Mouse (Mus musculus): ENCODE results near the gene Dis3l2.

Gene Dis3l2

DNA sequence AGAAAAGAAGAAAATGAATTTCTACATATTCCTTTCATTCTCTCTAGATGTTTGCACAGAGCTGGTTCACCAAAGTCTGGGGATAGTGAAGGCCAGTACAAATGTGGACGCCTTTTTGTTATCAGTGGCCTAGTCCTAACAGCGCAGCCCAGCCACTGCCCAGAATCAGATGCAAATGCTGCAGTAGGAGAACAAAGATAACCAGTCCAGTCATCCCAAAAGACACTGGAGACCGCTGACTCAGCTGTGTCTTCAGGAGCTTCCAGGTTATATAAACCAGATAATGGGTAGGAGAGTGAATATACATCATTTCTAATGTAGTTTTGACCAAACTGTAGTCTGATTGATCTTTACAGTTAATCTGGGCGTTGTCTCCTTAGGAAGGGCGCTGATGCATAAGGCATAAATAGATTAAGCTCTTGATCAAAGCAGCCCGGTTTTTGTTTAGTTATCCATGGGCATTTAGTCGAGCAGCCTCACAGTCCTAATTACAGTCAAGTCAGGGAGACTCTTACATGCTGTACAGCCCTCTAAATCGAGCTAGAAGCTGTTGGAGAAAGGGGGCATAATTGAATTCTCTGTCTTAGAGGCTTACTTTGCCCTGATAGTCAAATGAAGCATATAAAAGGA, 212.9 kb downstream of the Dis3l2 start:
- DNase-seq: no peak

DNA sequence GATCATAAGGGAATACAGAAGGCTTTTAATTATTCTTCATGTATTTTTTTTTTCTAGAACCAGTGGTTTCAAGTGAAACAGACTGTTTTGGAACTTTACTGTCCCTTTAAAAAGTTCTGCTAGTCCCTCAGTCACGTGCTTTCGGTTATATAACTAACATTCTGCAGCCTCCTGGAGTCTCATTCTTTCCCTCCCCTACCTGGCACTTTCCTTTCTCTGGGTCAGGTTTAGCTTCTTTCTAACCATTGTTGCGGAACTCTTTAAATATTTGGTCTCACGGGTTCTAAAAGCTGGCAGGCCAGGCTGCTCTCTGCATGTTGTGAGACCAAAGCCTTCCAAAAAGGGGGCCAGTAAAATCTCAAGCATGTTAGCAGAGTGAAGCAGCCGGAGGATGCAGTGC, 222.2 kb downstream of the Dis3l2 start:
- DNase-seq: no peak

DNA sequence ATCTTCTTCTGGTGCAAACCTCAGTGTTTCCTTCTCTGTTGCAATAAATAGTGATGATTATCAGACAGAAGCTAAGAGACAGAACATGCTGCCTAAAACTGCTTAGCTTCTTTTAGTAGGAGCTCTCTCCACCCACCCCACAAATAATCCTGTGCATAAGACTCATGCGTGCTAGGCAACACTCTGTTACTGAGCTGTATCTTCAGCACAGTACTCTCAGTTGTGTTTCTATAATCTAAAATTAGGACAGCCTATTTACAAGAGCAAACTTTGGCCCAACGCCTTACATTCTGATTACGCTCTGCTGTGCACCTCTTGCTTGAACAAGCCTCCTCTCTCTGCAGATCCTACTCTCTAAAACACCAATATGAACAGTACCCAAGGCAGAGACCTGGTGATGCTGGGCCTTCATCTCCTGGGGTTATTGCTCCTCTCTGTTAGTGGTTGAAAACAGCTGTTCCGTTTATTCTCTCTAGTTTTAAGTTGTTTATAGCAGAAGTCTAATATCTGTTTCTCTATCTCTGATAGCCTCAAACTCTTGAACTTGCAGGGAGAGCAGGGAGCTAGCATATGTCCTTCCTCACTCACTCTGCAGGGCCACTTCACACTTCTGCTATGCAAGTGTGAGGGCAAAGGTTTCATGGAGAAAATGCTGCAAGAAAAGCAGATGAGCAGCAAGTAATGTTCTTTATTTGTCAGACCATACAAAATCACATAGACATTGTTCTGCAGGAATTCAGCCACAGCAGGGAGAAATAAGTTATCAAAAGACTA, 228.2 kb downstream of the Dis3l2 start:
- DNase-seq: no peak

DNA sequence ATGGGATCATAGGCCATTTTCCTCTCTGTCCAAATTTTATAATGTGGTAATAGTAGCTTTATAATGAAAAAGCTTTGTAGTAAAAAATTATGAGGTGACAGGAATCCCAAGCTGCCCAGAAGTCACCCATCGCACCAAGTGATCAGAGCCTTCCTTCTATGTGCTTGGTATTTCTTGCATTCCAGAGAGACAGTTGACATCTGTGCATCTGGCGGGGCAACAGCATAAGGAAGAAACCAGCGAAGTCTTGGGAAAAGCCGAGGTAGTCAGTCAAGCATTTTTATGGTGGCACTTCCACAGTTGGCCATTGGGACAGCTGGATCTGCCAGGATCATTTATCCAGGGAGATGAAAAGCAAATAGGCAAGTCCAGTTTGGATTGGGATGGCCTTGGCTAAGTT, 229.2 kb downstream of the Dis3l2 start:
- DNase-seq: no peak

DNA sequence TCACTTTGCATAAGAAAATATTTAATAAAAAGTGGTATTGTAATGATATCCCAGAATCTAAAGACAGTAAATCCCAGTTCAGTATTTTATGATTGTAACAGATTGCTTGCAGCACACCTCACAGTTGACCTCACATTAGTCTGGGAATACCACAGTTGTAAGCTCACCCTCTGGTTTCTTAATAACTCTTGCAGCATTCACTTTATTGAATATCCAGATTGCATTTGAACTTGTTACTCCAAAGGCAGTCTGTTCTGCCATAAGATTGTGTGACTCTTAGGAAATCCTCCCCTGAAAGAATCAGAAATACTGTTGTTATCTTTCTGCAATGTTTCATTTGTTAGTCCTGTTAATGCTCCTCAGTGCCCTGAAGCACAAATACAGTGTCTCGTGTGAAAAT, 230.0 kb downstream of the Dis3l2 start:
- no peak for DNase-seq

DNA sequence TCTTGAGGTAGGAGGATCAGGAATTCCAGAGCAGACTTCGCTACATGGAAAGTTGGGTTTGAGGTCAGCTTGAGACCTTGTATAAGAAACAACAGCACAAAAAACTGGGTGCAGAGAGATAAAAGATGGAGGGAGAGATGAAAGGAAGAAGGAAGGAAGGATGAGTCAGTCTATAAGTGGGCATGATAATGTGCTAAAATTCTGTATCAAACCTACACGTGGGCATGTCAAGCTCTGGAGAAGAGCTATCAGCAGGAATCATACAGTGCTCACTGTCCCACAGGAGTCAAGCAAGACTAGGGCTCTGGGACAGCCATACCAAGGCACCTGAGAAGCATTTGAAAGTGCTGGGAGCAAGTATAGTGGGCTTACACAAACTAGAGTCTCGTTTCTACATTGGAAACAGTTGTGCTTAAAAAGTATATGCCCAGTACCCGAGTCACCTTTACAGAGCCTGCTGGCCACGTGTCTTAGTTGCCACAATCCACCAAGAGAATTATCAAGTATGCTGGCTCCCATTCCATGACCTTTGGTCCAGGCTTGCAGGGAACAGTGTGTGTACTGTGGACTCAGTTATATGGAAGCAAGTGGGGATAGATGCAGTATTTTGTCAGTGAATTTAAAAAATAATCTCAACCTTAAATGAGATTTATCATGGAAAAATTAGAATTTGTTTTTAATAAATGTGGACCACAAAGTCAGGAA, 248.0 kb downstream of the Dis3l2 start:
- no peak for DNase-seq

DNA sequence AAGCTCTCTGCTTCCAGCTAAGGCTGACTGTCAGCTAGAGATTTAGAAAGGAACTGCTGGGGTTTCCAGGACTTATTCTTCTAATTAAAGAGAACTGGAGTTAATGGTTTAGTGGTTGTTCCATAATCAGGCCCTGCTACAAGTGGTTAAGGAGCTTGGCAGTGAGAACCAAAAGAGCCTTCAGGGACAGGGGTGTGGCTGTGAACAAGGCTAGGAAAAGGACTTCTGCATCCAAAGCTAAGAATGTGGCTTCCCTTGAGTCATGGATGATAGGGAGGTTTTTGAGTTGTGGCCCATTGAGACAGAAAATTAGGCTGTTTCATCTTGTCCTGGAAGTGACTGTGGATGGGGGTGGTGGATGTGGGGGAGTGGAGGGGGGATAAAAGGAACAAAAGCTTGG, 252.2 kb downstream of the Dis3l2 start:
- DNase-seq: no peak

DNA sequence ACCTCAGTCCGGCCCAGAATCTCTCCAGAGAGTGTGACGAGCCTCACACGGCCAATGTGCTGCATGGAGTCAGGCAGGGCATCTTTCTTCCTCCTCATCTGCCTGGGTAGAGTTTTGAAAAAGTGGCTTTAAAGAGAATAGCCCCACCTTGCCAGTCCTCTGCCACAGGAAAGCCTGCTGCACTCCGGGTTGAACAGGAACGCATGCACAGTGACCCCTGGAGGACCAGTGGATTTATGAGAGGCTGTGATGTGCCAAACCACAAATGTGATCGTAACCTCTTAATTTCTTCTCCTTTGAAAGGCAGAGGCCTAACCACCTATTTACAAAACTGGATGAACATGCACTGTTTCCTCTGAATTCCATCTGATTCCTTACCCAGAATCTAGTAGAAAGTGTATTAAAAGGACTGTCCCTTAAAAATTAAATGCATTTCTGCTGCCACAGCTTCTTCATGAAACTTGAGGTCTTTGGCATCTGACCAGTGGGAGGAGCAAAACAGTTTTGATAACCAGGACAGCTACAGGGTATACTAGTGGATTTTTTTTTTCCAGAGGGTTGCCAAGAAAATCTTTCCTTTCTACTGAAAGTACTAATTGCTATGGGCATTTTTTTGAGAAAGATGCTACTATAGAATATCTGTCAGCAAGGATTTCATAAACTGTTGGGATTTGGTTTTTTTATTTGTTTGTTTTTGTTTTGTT, 264.8 kb downstream of the Dis3l2 start:
- DNase-seq: peak in 1 of 2 experiments; percentile 20

DNA sequence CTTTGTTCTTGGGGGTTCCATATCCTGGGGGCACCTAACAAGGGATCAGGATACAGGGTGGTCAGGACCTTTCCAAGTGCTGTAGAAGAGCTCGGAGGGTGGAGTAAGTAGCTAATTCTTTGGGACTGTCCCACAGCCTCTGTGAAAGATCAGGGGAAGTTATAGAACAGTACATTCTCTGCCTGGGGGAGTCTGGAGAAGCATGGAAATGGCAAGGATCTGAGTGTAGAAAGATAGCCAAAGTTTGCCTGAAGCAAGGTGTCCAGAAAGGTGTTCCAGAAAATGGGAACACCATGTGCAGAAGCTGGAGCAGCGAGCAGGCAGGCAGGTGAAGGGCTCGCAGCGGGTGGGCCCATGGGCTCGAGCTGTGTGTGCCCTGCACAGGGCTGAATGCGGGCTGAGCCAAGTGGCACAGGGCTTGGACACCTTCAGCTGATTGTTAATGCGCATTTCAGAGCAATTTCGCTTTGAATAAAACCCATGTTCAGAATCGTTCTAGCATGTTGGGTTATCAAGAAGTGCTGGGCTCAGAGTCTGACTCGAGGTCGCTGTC, 265.6 kb downstream of the Dis3l2 start:
- peak; percentile 33 to 48 for DNase-seq

DNA sequence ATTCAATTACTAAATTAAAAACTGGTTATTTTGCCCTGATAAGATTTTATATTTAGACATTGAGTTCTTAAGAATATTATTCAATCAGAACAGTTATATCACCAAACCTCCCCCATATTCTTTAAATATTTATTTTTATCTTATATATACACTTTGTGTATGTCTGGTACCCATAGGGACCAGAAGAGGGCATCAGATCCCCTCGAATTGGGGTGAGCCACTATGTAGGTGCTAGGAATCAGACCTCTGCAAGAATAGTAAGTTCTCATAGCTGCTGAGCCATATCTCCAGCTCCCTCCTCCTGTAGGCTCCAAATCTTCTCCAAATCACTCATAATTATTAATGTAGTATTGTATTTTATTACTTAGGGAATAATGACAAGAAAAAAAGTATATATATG, 269.1 kb downstream of the Dis3l2 start:
- DNase-seq: no peak

DNA sequence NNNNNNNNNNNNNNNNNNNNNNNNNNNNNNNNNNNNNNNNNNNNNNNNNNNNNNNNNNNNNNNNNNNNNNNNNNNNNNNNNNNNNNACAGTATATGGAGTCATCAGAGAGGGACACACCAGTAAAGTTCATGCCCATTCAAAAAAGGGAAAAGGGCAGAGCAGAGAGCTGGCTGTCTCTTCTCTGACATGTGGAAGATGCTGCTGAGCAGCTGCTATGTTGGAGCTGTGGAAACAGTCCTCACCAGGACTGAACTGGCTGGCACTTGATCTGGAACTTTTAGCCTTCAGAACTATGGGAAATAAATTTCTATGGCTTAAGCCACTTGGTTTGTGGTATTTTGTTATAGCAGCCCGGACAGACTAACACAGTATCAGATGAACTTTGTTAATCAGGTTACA, 273.4 kb downstream of the Dis3l2 start:
- no peak for DNase-seq

DNA sequence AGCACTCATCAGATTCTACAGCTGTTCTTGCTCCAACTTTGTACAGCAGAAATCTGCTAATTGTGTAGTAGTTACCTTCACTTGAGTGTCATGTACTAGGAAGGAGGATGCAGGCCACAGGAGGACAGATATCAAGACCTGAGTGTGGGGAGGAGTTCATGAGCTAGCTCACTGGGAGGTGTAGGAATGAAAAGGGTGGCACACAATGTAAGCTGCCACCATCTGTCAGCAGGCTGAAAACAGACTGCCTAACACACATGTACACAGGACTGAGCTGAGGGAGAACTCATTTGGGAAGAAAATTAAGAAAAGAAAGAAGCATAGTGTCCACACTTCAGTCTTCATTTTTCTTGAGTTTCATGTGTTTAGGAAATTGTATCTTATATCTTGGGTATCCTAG, 282.8 kb downstream of the Dis3l2 start:
- DNase-seq: no peak

DNA sequence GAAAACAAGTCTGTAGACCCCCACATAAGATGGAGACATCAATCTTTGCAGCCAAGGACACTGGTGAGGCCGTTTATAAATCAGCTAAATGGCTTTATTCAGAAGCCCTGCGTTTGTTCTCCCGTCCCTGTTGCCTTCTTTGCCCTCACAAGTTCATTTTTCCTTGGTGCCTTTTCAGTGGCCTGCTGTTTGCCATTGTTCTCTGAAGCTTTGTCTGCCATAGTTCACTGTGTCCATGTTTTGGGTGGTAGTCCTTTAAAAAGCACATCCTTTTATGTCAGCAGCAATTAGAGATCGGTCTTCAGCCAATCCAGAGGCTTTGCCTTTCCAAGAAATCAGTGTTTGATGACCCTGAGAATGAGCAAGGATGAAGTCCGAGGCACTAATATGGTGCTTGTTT, 289.2 kb downstream of the Dis3l2 start:
- no peak for DNase-seq

DNA sequence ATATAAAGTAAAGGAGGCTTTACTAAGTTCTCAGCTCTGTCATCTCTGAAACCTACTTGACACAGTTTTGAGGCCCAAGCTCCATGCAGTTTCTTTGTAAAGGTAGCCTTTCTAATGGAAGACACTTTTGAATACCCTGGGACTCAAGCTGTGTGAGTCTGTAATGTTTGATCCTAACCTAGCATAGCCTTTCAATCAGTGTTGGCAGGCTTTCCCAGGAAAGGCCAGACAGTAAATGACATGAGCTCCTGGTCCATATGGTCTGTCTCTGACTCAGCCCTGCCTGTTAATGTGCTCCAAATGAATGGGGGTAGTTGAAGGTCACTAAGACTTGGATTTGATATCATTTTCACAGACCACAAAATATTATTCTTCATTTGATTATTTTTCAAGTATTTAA, 290.4 kb downstream of the Dis3l2 start:
- DNase-seq: peak in 1 of 2 experiments; percentile 41

DNA sequence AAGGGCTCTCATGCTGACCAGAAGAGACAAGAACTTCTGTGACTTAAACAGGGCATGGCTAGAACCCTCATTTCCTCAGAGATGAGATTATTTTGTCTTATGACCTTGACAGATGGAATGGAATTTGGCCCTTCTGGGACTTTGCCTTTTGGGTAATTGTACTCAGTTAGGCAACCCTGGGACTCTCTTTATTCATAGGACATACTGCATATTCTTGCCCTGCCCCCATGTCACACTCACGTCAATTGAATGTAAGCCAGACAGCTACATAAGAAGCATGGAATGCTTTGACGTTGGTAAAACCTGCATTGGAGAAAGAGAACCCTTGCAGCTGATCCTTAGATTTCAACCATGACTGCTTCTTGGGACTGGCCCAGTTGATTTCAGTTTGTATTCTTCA, 294.4 kb downstream of the Dis3l2 start:
- no peak for DNase-seq

DNA sequence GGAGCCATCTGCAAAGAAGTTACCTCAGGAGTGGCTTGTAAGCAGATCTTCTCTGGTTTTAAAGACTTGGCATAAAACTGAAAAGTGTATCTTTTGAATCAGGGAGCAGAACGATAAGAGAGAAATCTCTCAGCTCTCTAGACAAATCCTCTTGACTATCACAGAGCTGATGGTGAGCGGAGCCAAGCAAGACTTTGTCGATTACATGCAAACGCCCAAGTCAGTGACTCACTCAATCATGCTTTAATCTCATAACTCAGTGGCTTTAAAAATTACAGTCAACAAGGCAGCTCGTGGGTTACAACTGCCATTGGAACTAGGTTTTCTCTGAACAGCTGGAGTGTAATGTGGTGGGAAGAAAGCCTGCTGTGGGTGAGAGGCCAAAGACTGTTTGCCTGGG, 297.8 kb downstream of the Dis3l2 start:
- no peak for DNase-seq

DNA sequence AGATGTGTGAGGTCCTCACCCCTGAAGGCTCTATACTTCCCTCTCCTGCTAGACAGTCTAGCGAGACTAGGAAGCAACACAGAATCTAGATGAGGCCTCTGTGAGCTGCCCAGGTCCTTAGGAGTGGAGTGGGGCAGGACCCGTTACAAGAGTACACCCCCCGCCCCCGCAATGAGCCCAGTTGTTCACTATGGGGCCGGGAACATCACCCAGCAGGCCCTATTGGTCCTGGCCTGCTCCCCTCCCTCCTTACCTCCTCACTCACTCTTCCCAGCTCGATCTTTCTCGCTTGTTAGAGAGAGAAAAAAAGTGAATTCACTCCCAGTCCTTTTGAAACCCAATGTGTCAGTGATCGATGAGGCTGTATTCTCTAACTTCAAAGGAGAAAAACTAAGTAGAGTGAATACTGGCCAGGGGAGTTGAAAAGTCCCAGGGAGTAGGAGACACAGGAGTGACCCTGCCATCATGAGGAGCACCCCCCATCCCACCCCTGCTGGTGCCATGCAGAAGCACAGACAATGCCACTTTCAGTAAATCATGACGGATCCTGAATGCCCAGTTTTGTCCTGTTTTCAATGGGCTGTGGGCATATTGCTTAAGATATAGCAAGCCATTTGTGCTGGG, 299.0 kb downstream of the Dis3l2 start:
- DNase-seq: no peak

DNA sequence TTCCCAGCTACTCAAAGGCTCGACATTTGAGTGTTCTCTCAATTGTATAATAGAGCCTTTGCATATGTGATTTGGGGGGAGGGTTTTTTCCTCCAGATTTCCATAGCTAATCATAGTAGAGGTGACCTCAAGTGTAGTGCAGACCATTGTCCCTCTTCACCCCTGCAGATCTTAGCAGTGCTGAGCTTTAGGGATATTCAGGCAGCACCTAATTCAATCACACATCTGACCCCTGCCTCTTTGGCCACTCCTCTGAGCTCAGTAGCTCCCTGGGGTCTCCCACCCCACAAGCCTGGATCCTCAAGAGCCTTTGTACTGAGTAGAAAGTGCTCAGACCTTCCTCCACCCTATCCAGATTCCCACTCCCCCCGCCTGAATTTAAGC, 299.6 kb downstream of the Dis3l2 start:
- DNase-seq: no peak

DNA sequence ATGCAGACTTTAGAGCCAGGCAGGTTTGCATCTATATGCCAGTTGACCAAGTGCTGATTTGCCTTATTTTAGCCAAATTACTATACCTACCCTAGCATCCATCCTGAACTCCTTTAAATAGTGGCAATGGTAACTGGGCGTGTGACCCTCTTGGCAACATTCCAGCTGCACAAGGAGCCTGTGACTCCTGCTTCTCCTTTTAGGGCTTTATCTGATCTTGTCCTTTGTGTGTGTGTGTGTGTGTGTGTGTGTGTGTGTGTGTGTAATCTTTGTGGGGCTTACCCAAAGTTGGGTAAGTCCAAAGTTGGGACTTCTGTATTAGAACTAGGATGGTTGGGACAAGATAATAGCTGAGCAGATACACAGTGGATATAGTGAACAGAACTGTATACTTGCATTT, 302.8 kb downstream of the Dis3l2 start:
- DNase-seq: no peak

DNA sequence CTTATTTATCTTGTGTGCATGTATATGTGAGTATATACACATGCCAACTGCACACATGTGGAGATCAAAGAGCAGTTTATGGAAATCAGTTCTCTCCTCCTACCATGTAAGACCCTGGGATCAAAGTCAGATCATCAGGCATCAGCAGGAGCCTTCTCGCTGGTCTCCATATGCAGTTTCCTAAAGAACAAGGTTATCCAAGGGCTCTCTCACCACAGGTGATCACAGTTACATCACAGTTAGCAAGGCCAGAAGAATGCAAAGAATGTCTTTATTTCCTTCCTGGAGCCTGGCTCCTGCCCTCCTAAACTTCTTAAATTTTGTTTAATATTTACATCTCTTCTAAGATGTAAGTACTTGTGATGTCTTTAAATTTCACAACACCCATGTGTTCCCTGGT, 304.6 kb downstream of the Dis3l2 start:
- no peak for DNase-seq

DNA sequence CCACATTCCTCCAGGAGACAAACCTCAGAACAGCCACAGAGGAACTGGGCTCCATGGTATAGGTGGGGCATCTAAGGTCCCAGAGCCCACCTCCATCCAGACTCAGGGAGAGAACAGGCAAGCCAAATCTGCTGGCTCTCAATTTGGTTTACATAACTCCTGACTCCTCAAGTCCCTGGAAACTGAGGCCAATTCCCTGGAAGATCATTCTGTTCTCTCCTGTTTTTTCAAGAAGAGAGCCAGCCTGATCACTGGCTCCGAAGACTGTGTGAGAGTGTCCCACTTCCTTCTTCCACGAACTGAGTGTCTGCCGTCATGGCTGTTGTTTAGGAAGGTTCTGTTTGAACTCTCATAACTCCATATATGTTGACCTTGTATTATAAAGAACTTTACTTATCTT, 305.5 kb downstream of the Dis3l2 start:
- DNase-seq: no peak

DNA sequence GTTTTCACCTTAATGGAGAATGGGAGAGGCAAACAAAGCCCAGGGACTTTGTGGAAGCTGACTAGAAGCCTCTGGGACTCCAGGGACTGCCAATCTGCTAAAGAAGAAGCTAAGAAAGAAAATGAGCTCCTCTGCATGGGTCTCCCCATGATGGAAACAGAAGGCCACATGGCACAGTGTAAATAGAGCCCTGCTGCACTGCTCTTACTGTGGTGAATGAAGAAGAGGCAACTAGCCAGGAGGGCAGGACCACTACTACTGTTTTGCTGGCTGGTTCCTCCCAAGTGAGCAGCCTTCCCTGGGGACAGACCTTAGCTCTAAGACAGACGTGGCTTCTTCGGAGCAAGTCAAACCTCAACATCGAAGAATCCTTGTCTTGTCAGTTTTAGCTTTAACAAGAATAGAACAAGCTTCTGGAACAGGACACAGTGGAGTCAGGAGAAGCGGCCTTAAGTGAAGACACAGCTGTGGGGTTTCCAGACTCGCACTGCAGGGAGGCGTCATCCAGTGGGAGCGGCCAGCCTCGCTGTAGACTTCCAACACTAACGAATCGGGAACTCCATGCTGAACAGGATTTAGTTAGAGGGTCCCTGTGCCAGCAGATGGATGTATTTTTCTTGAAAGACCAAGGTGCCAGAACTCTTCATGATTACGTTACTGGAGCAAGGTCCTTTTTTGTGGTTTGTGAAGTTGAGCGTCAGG, 307.2 kb downstream of the Dis3l2 start:
- DNase-seq: no peak

All from cerebellum, postnatal 25 days (tissue).